Comparison of ENCODE assay signal across 15 mouse cellular contexts in the genomic region with DNA sequence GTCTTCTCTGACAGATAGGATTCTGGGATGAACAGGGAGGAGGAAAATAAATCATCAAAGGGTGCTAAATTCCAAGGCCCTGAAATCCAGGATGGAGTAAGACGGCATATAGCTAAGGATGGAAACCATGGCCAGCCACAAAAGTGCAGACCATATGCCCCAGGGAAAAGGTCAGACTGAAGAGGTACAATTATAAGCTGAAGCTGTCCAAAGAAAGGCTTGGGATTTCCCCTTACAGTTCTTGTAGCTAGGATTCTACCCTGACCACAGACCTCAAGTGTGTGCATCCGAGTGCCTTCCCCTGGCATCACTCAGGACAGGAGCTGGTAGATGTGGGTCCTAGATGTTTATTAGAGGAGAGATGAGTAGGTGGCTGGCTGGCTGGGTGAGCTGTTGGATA.
"Had no signal": no experiment of that assay in that cellular context is flagged by ENCODE, and none has a peak within 500 bp of the region (broad histone marks: within the 10 kb centered on the region; RNA-seq: fewer than 3 reads in every experiment).

No protein-coding gene starts in this region.

- H3K36me3 ChIP-seq: neural tube, embryonic 15.5 days; stomach, embryonic 15.5 days had no signal

- DNase-seq: retina, postnatal 1 day; right cerebral cortex, adult 18-20 months; right cerebral cortex, postnatal 14 days; right cerebral cortex, postnatal 25 days; right cerebral cortex, postnatal 4 days; spleen, adult 18-20 months; thymus, adult 18-20 months; thymus, adult 2 months; thymus, postnatal 14 days; thymus, postnatal 25 days; thymus, postnatal 36 days; thymus, postnatal 4 days had no signal

- H3K4me2 ChIP-seq: neural tube, embryonic 15.5 days; stomach, embryonic 15.5 days had no signal

- H3K27me3 ChIP-seq: neural tube, embryonic 15.5 days; stomach, embryonic 15.5 days had no signal

- H3K4me3 ChIP-seq: neural tube, embryonic 15.5 days; stomach, embryonic 15.5 days had no signal

- H3K27ac ChIP-seq: neural tube, embryonic 15.5 days; stomach, embryonic 15.5 days; stomach, postnatal 0 days had no signal

- H3K9me3 ChIP-seq: neural tube, embryonic 15.5 days; stomach, embryonic 15.5 days had no signal

- H3K9ac ChIP-seq: neural tube, embryonic 15.5 days; stomach, embryonic 15.5 days had no signal
